Mouse (Mus musculus) kidney, postnatal 0 days (tissue): ENCODE measurements at regions not wholly inside any gene's neighbourhood (a gene's known extent, or its start where the extent isn't known, plus 50 kb on each side); places are given as distances from the start of the nearest gene placed in this dataset.

Experiments
- ATAC-seq: fragments of 200-750 bp; cut with Nextera tagmentation; replicated peaks from 2 replicates; pipeline ENCODE4 v1.8.0; 2017; ENCODE audit warnings: low read depth, moderate number of reproducible peaks, moderate TSS enrichment, moderate library complexity; ENCODE audit not compliant: low FRiP score
- DNase-seq: peaks from one replicate; pipeline ENCODE4 v3.0.0-alpha.2; 2016; ENCODE audit warnings: low spot score
- H3K27ac ChIP-seq: fragments of 300-500 bp; sonication (generic); 2 replicates; pipeline ENCODE4 v1.5.1; 2014; ENCODE audit warnings: mild to moderate bottlenecking
- H3K27me3 ChIP-seq: fragments of 300-500 bp; sonication (generic); 2 replicates; pipeline ENCODE4 v1.6.1; 2014; ENCODE audit warnings: low read length, mixed read lengths; ENCODE audit not compliant: insufficient read depth
- H3K36me3 ChIP-seq: fragments of 300-500 bp; sonication (generic); 2 replicates; pipeline ENCODE4 v1.6.1; 2014; ENCODE audit warnings: low read length, mixed read lengths; ENCODE audit not compliant: insufficient read depth
- H3K4me1 ChIP-seq: fragments of 300-500 bp; sonication (generic); replicated peaks from 2 replicates; pipeline ENCODE4 v1.6.1; 2014; ENCODE audit warnings: antibody characterized with exemption, low read length, mixed read lengths; ENCODE audit not compliant: insufficient read depth
- H3K4me2 ChIP-seq: fragments of 300-500 bp; sonication (generic); 2 replicates; pipeline ENCODE4 v1.6.1; 2014; ENCODE audit warnings: mild to moderate bottlenecking, low read length, moderate library complexity, mixed read lengths
- H3K4me3 ChIP-seq: fragments of 300-500 bp; sonication (generic); replicated peaks from 2 replicates; pipeline ENCODE4 v1.5.1; 2014; ENCODE audit warnings: low read depth, low read length
- H3K9ac ChIP-seq: fragments of 300-500 bp; sonication (generic); 2 replicates; pipeline ENCODE4 v1.6.1; 2014; ENCODE audit warnings: low read depth, low read length
- H3K9me3 ChIP-seq: fragments of 300-500 bp; sonication (generic); replicated peaks from 2 replicates; pipeline ENCODE4 v1.6.1; 2016; ENCODE audit warnings: low read length, inconsistent platforms, mixed read lengths
- CTCF ChIP-seq: IDR thresholded peaks from 2 replicates; pipeline ENCODE4 v1.5.1; 2016; ENCODE audit warnings: antibody characterized with exemption, low read depth, mild to moderate bottlenecking, moderate library complexity
- WGBS: fragments of 180-500 bp; shearing (Covaris S2); extraction: QIAGEN DNeasy Blood & Tissue Kit; methylation state at CpG from one replicate; pipeline ENCODE4 v1.1.7; 2014; 5-methylcytosine and 5-hydroxymethylcytosine counted together

GRCm38 (mm10) chr1:90506582-90506981 lies 96.2 kb upstream of the Cops8 start:
- Histone ChIP-seq H3K9ac (no peak overlapping the region), H3K27me3 (no peaks in the 10 kb centered on the region), H3K4me2 (no peak overlapping the region), H3K36me3 (no peaks in the 10 kb centered on the region), H3K9me3 (no peaks in the 10 kb centered on the region), H3K4me3 (no peak overlapping the region), H3K4me1 (no peaks in the 10 kb centered on the region), H3K27ac (no peak overlapping the region)
- TF ChIP-seq CTCF = no peak
- ATAC-seq (0 out of 2 replicates have a peak, but pooled peaks have one; percentile 29), DNase-seq (peak; percentile 59)
- WGBS = 54% methylated on average over 9 of the region's 9 CpGs

GRCm38 (mm10) chr1:90509371-90509770 lies 93.4 kb upstream of the Cops8 start:
- Histone ChIP-seq H3K27ac (no peak overlapping the region), H3K9ac (no peak overlapping the region), H3K36me3 (no peaks in the 10 kb centered on the region), H3K4me1 (no peaks in the 10 kb centered on the region), H3K4me2 (no peak overlapping the region), H3K27me3 (no peaks in the 10 kb centered on the region), H3K9me3 (no peaks in the 10 kb centered on the region), H3K4me3 (no peak overlapping the region)
- peak; percentile 42 for DNase-seq
- 76% methylated on average over 7 of the region's 7 CpGs for WGBS
- TF ChIP-seq CTCF = no peak
- ATAC-seq = no peak

- Histone ChIP-seq H3K9ac (no peak overlapping the region), H3K36me3 (no peaks in the 10 kb centered on the region), H3K4me2 (no peak overlapping the region), H3K27ac (no peak overlapping the region), H3K4me1 (peaks cover 3% of the 10 kb centered on the region; the same call in 1 of the 2 replicates), H3K9me3 (no peaks in the 10 kb centered on the region), H3K4me3 (no peak overlapping the region), H3K27me3 (no peaks in the 10 kb centered on the region)
- ATAC-seq (no peak; the same call in 1 of the 2 replicates), DNase-seq (peak; percentile 65)
- TF ChIP-seq CTCF = no peak
- WGBS = 34% methylated on average over 4 of the region's 4 CpGs
Observed at GRCm38 (mm10) chr1:90513442-90514070, 89.2 kb upstream of the Cops8 start.

- no peak for ATAC-seq
- Histone ChIP-seq H3K9ac (no peak overlapping the region), H3K36me3 (no peaks in the 10 kb centered on the region), H3K9me3 (no peaks in the 10 kb centered on the region), H3K4me2 (no peak overlapping the region), H3K4me3 (no peak overlapping the region), H3K27ac (no peak overlapping the region), H3K27me3 (no peaks in the 10 kb centered on the region), H3K4me1 (peaks cover 9% of the 10 kb centered on the region; the same call in 1 of the 2 replicates)
- TF ChIP-seq CTCF = no peak
- DNase-seq = no peak
- WGBS = 80% methylated on average over 7 of the region's 7 CpGs
Observed at GRCm38 (mm10) chr1:90514176-90514575, 88.6 kb upstream of the Cops8 start.

GRCm38 (mm10) chr1:90518584-90519265 lies 84.1 kb upstream of the Cops8 start:
- H3K9me3 ChIP-seq = no peaks in the 10 kb centered on the region
- no peak overlapping the region; the same call in 1 of the 2 replicates for H3K27ac ChIP-seq
- DNase-seq (peak; percentile 69), ATAC-seq (no peak)
- WGBS = 38% methylated on average over 9 of the region's 9 CpGs
- H3K4me3 ChIP-seq = no peak overlapping the region
- H3K4me2 ChIP-seq = no peak overlapping the region
- no peak for TF ChIP-seq CTCF
- no peaks in the 10 kb centered on the region for H3K36me3 ChIP-seq
- H3K4me1 ChIP-seq = peaks cover 12% of the 10 kb centered on the region; the same call in 1 of the 2 replicates
- no peak overlapping the region for H3K9ac ChIP-seq
- H3K27me3 ChIP-seq = no peaks in the 10 kb centered on the region

- 65% methylated on average over 12 of the region's 12 CpGs for WGBS
- H3K4me1 ChIP-seq = peaks cover 13% of the 10 kb centered on the region
- no peak for DNase-seq
- H3K36me3 ChIP-seq = no peaks in the 10 kb centered on the region
- no peak overlapping the region for H3K4me3 ChIP-seq
- no peaks in the 10 kb centered on the region for H3K9me3 ChIP-seq
- TF ChIP-seq CTCF = no peak
- no peak overlapping the region for H3K27ac ChIP-seq
- H3K9ac ChIP-seq = no peak overlapping the region
- H3K4me2 ChIP-seq = no peak overlapping the region
- H3K27me3 ChIP-seq = no peaks in the 10 kb centered on the region
- ATAC-seq = no peak
Observed at GRCm38 (mm10) chr1:90519284-90520275, 83.2 kb upstream of the Cops8 start.
